Mouse (Mus musculus) 416B (cell line): ENCODE measurements at regions not wholly inside any gene's neighbourhood (a gene's known extent, or its start where the extent isn't known, plus 50 kb on each side); places are given as distances from the start of the nearest gene placed in this dataset.

Source experiments
- DNase-seq: peaks from one replicate; pipeline ENCODE4 v3.0.0; 2011; ENCODE audit warnings: low read depth

- DNase-seq: no peak
Observed at GRCm38 (mm10) chr6:117279297-117279696, 111.0 kb downstream of the Cxcl12 start.

- DNase-seq: no peak
Observed at GRCm38 (mm10) chr6:117279786-117280411, 111.6 kb downstream of the Cxcl12 start.

GRCm38 (mm10) chr6:117280911-117281310 is 112.6 kb downstream of the Cxcl12 start:
- DNase-seq: no peak

- DNase-seq: no peak
Observed at GRCm38 (mm10) chr6:117283616-117284015, 115.3 kb downstream of the Cxcl12 start.

GRCm38 (mm10) chr6:117284376-117285106 is 116.2 kb downstream of the Cxcl12 start:
- no peak for DNase-seq

- DNase-seq: no peak
Observed at GRCm38 (mm10) chr6:117287396-117287795, 119.1 kb downstream of the Cxcl12 start.

GRCm38 (mm10) chr6:117293780-117294465 is 125.6 kb downstream of the Cxcl12 start:
- DNase-seq: no peak

GRCm38 (mm10) chr6:117297918-117298317 is 129.6 kb downstream of the Cxcl12 start:
- DNase-seq: no peak

GRCm38 (mm10) chr6:117299503-117300288 is 131.4 kb downstream of the Cxcl12 start:
- DNase-seq: no peak

GRCm38 (mm10) chr6:117303361-117303760 is 135.0 kb downstream of the Cxcl12 start:
- no peak for DNase-seq

- DNase-seq: no peak
Observed at GRCm38 (mm10) chr6:117305736-117306250, 137.5 kb downstream of the Cxcl12 start.

- no peak for DNase-seq
Observed at GRCm38 (mm10) chr6:117308636-117309035, 140.3 kb downstream of the Cxcl12 start.

- no peak for DNase-seq
Observed at GRCm38 (mm10) chr6:117312891-117313781, 144.8 kb downstream of the Cxcl12 start.

GRCm38 (mm10) chr6:117313944-117314566 is 145.7 kb downstream of the Cxcl12 start:
- DNase-seq: no peak

- no peak for DNase-seq
Observed at GRCm38 (mm10) chr6:117323301-117323700, 155.0 kb downstream of the Cxcl12 start.

GRCm38 (mm10) chr6:117323850-117324249 is 155.5 kb downstream of the Cxcl12 start:
- DNase-seq: no peak

- no peak for DNase-seq
Observed at GRCm38 (mm10) chr6:117326835-117327775, 158.8 kb downstream of the Cxcl12 start.

GRCm38 (mm10) chr6:117329164-117329939 is 161.0 kb downstream of the Cxcl12 start:
- no peak for DNase-seq

- no peak for DNase-seq
Observed at GRCm38 (mm10) chr6:117330198-117330597, 161.9 kb downstream of the Cxcl12 start.
